Mouse (Mus musculus): Measurements from ENCODE around the gene Tbc1d12. TPM values are rescaled to one million over a fixed set of nuclear protein-coding genes. Genes with fewer than 3 reads are reported as not detected.

Gene Tbc1d12
- total RNA-seq (2021) = 1 to 10 TPM; 3.4 to 4.0 TPM
- long read RNA-seq, experiment 1, full-length matches to known transcripts = 1 of 3 reads
- long read RNA-seq, experiment 1, partial matches to known transcripts = 1 of 3 reads
- long read RNA-seq, experiment 1, other reads (novel, unspliced or antisense) = 1 of 3 reads
- long read RNA-seq, experiment 2, full-length matches to known transcripts = 4 of 7 reads
- long read RNA-seq, experiment 2, partial matches to known transcripts = 1 of 7 reads
- long read RNA-seq, experiment 2, other reads (novel, unspliced or antisense) = 2 of 7 reads

DNA sequence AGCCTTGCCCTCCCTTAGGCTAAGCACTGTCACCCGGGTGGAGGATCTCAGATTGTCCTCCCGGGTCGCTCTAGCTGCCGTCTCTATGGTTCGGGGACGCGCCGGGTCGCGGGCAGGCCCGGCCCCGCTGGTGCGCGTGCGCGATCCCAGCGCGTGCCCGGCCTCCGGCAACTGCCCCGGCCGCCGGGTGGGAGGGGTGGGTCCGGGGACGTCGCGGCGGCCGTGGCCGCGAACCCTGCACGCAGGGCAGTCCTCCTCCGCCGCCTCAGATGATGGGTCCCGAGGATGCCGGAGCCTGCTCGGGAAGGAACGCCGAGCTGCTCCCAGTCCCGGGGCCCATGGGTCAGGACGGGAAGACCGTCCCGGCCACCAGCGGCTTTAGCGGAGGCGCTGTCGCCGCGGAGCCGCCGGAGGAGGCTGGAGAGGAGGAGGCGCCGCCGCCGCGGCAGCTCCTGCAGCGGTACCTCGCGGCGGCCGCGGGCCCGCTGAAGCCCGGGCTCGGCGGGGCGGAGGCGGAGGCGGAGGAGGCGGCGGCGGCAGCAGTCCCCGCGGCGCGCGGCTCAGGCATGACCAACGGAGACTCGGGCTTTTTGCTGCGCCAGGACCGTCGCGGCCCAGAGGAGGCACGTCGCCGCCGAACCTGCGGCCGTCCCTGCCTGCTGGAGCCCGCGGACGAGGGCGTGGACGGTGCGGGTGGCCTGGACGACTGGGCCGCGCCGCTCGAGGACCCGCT is at the start of gene Tbc1d12:
TSS of gene Tbc1d12 (plus strand) at position 142 of the 733 bp plus-strand sequence.
- no peak for TF ChIP-seq CTCF (IDR thresholded peaks at IDR 0.05)
- intact Hi-C loops (cut with DNase I) = loop anchor here (2.0 kb wide), 1 partner anchor 18 kb away; the partner anchor contains the start of gene Noc3l
- peak within 1 kb of the TSS; percentile 95 for H3K27ac ChIP-seq
- H3K4me3 ChIP-seq = peak within 1 kb of the TSS; percentile 95
- DNase-seq = peak; percentile 97

- intact Hi-C loops (cut with DNase I) = no loop called here
- Histone ChIP-seq H3K4me3 (no peak overlapping the region), H3K27ac (no peak overlapping the region)
- no peak for DNase-seq
- TF ChIP-seq CTCF (IDR thresholded peaks at IDR 0.05) = no peak
Measured at GRCm38 (mm10) chr19:38787756-38788155, 48.6 kb upstream of the Tbc1d12 start.

- no peak for DNase-seq
- H3K4me3 ChIP-seq = no peak overlapping the region
- intact Hi-C loops (cut with DNase I) = no loop called here
- no peak for TF ChIP-seq CTCF (IDR thresholded peaks at IDR 0.05)
- H3K27ac ChIP-seq = no peak overlapping the region
Measured at GRCm38 (mm10) chr19:38793563-38794045, 42.8 kb upstream of the Tbc1d12 start.

GRCm38 (mm10) chr19:38796546-38796945 is 39.8 kb upstream of the Tbc1d12 start:
- TF ChIP-seq CTCF (IDR thresholded peaks at IDR 0.05) = peak; percentile 21; the same call in 1 of the 2 replicates
- Histone ChIP-seq H3K27ac (peak overlapping the region; percentile 79), H3K4me3 (no peak overlapping the region)
- peak; percentile 58 for DNase-seq
- intact Hi-C loops (cut with DNase I) = no loop called here

GRCm38 (mm10) chr19:38798291-38798690 is 38.1 kb upstream of the Tbc1d12 start:
- DNase-seq = peak; percentile 38
- peak overlapping the region; percentile 79 for H3K27ac ChIP-seq
- H3K4me3 ChIP-seq = 0 out of 2 replicates have a peak overlapping the region, but pooled peaks have one; percentile 11
- no peak for TF ChIP-seq CTCF (IDR thresholded peaks at IDR 0.05)
- intact Hi-C loops (cut with DNase I) = no loop called here

- peak; percentile 74 for DNase-seq
- intact Hi-C loops (cut with DNase I) = no loop called here
- peak overlapping the region; percentile 79 for H3K27ac ChIP-seq
- H3K4me3 ChIP-seq = 0 out of 2 replicates have a peak overlapping the region, but pooled peaks have one; percentile 11
- no peak for TF ChIP-seq CTCF (IDR thresholded peaks at IDR 0.05)
Measured at GRCm38 (mm10) chr19:38798801-38799200, 37.6 kb upstream of the Tbc1d12 start.

DNA sequence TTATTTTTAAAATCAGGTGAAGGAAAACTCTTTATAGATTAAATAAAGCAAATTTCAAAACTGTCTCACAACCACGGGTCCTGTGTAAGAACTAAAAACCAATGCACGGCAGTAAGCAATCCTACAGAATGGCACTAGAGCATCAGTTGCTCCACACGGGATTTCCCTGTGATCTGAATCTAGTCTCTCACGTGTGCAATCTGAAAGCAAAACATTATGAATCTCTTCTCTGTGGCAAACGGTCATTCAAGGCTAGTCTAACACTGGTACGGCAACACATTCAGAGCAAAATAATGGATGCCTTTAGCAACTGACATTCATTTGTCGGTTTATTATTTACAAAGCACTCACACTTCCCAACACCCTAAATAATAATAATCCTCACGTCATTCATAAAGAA is 18.2 kb upstream of the Tbc1d12 start:
- H3K4me3 ChIP-seq = peak overlapping the region; percentile 83
- peak overlapping the region; percentile 92; the same call in 1 of the 2 replicates for H3K27ac ChIP-seq
- DNase-seq = no peak
- intact Hi-C loops (cut with DNase I) = loop anchor here (2.0 to 10.0 kb wide), 3 partner anchors 19 to 593 kb away; partner anchors contain the start of genes Fra10ac1 and Tbc1d12
- TF ChIP-seq CTCF (IDR thresholded peaks at IDR 0.05) = no peak

GRCm38 (mm10) chr19:38818766-38819426 is 17.5 kb upstream of the Tbc1d12 start, which contains the start of gene Noc3l:
TSS of gene Noc3l (minus strand) at chr19:38819237.
- intact Hi-C loops (cut with DNase I) = loop anchor here (2.0 to 10.0 kb wide), 3 partner anchors 18 to 594 kb away; partner anchors contain the start of genes Fra10ac1 and Tbc1d12
- DNase-seq = peak; percentile 95
- peak within 1 kb of the TSS; percentile 92 for H3K27ac ChIP-seq

DNA sequence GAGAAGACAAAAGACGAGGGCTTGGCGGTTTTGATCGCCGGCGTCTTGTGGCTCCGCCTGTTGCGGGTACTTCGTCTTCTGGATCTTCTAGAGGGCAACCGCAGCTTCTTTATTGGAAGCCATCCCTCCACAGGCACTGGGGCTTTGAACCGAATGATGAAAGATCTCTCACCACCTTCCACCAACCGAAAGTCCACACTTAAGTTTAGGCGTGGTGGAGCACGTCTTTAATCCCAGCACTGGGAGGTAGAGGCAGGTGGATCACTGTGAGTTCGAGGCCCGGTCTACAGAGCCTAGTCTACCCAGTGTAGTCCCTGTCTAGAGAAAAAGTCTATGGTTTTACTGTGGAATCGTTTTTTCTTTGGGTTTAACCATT is 17.0 kb upstream of the Tbc1d12 start:
- intact Hi-C loops (cut with DNase I) = loop anchor here (2.0 to 10.0 kb wide), 3 partner anchors 17 to 595 kb away; partner anchors contain the start of genes Fra10ac1 and Tbc1d12
- H3K4me3 ChIP-seq = peak overlapping the region; percentile 83
- no peak for DNase-seq
- TF ChIP-seq CTCF (IDR thresholded peaks at IDR 0.05) = no peak
- peak overlapping the region; percentile 92 for H3K27ac ChIP-seq

More at GRCm38 (mm10) chr19:38818766-38819426, 17.5 kb upstream of the Tbc1d12 start, which contains the start of gene Noc3l:
- peak within 1 kb of the TSS; percentile 83 for H3K4me3 ChIP-seq
- peak; percentile 99 for TF ChIP-seq CTCF (IDR thresholded peaks at IDR 0.05)

DNA sequence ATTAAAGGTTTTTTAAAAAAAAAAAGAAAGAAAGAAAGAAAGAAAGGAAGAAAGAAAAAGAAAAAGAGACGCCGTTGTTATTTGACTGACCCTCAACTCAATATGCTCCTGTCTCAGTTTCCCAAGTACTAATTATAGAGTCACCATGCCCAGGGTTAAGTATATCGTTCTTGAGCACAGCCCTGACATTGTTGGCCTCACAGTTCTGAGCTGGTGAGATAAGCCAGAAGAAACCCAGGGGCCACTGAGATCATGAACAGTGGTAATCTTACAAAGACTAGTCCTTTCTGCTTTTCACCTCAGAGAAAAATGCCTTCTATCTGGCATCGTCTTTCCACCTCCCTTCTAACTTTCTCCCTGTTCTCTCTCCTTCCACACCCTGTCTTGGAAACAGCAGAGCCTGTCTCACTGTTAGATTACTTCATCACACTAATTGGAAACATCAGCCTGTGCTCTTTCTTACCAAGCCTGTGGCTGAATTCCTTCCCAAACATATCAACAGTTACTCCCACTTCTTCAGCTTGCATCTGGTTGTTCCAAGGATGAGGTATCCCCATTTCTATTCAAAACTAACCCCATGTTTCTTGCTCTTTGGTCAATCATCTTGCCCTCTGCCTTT is 16.1 kb upstream of the Tbc1d12 start:
- Histone ChIP-seq H3K4me3 (no peak overlapping the region), H3K27ac (peak overlapping the region; percentile 46; the same call in 1 of the 2 replicates)
- no peak for DNase-seq
- no peak for TF ChIP-seq CTCF (IDR thresholded peaks at IDR 0.05)
- intact Hi-C loops (cut with DNase I) = no loop called here

DNA sequence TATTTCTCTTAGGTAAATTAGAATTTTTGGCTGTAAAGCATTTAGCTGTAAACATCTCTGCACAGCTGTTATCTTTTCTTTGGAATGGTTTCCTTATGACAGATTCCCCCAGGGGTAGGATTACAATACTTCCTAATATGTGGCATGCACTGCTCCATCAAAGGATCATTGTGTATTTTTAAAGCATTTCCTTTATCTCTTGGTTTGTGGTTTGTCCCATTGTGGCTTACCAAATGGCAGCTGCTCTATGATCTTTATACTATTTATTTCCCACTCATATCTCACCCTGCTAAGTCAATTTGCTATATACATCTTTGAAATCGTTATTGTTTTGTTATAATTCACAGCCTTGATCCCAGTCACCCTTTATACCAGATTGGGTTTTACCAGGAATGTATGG is 3.2 kb upstream of the Tbc1d12 start:
- Histone ChIP-seq H3K27ac (no peak overlapping the region), H3K4me3 (no peak overlapping the region)
- DNase-seq = no peak
- intact Hi-C loops (cut with DNase I) = no loop called here
- no peak for TF ChIP-seq CTCF (IDR thresholded peaks at IDR 0.05)

DNA sequence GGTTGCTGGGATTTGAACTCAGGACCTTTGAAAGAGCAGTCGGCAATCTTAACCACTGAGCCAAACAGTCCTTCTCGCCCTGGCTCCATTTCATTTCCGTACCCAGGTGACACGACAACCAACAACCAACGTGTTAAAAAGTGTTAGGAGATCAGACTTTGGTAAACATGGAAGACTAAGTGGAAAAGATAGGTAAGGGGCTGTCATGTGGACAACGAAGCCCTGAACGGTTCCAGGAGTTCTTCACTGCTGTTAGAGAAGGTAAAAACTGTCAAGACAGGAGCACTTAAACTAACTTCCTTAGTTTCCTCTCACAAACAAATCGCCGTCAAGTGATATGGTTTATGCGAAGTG is 318 bp upstream of the Tbc1d12 start:
- DNase-seq = no peak
- peak overlapping the region; percentile 95 for H3K27ac ChIP-seq
- H3K4me3 ChIP-seq = peak overlapping the region; percentile 95
- intact Hi-C loops (cut with DNase I) = loop anchor here (2.0 kb wide), 1 partner anchor 17 kb away; the partner anchor contains the start of gene Noc3l
- no peak for TF ChIP-seq CTCF (IDR thresholded peaks at IDR 0.05)

Data from gastrocnemius, adult 2 months (tissue).